Mouse (Mus musculus) midbrain, embryonic 15.5 days (tissue): ENCODE results near the gene Wfdc9. TPM values are rescaled to one million over a fixed set of nuclear protein-coding genes. Genes with fewer than 3 reads are reported as not detected.

ENCODE experiments used
- ATAC-seq: fragments of 200-750 bp; cut with Nextera tagmentation; replicated peaks from 2 replicates; pipeline ENCODE4 v1.8.0; 2017; ENCODE audit warnings: moderate TSS enrichment
- H3K27ac ChIP-seq: fragments of 300-500 bp; sonication (generic); 2 replicates; pipeline ENCODE4 v1.5.1; 2015; ENCODE audit warnings: mild to moderate bottlenecking, inconsistent platforms
- H3K27me3 ChIP-seq: fragments of 300-500 bp; sonication (generic); replicated peaks from 2 replicates; pipeline ENCODE4 v1.6.1; 2015; ENCODE audit warnings: inconsistent platforms
- H3K36me3 ChIP-seq: fragments of 300-500 bp; sonication (generic); replicated peaks from 2 replicates; pipeline ENCODE4 v1.6.1; 2015; ENCODE audit warnings: inconsistent platforms
- H3K4me1 ChIP-seq: fragments of 300-500 bp; sonication (generic); 2 replicates; pipeline ENCODE4 v1.6.1; 2015; ENCODE audit warnings: inconsistent platforms
- H3K4me2 ChIP-seq: fragments of 300-500 bp; sonication (generic); 2 replicates; pipeline ENCODE4 v1.6.1; 2015; ENCODE audit warnings: inconsistent platforms, mild to moderate bottlenecking, moderate library complexity
- H3K4me3 ChIP-seq: fragments of 300-500 bp; sonication (generic); 2 replicates; pipeline ENCODE4 v1.5.1; 2015; ENCODE audit warnings: mild to moderate bottlenecking, inconsistent platforms
- H3K9ac ChIP-seq: fragments of 300-500 bp; sonication (generic); 2 replicates; pipeline ENCODE4 v1.6.1; 2015; ENCODE audit warnings: mild to moderate bottlenecking, inconsistent platforms
- H3K9me3 ChIP-seq: fragments of 300-500 bp; sonication (generic); 2 replicates; pipeline ENCODE4 v1.6.1; 2016; ENCODE audit warnings: inconsistent platforms
- WGBS: fragments of 180-500 bp; shearing (Covaris S2); methylation state at CpG from one replicate; pipeline ENCODE4 v1.1.7; 2015; ENCODE audit warnings: mixed read lengths; 5-methylcytosine and 5-hydroxymethylcytosine counted together
- polyA plus RNA-seq: library from polyadenylated mRNA; unstranded; fragments of >200 nt; fragmentation: Nextera tagmentation; extraction: Ambion mirVana; gene quantifications from 2 replicates; pipeline ENCODE4 v1.2.1, GENCODE M21; 2015

Wfdc9 gene
- polyA plus RNA-seq, 1 experiment from 2014 or later: not detected

- H3K36me3 ChIP-seq: no peaks in the 10 kb centered on the region
- H3K4me1 ChIP-seq: no peaks in the 10 kb centered on the region
- WGBS: 82% methylated on average over 6 of the region's 6 CpGs
- H3K4me2 ChIP-seq: no peak overlapping the region
- no peak for ATAC-seq
- no peak overlapping the region for H3K9ac ChIP-seq
- H3K9me3 ChIP-seq: no peaks in the 10 kb centered on the region
- no peak overlapping the region for H3K27ac ChIP-seq
- no peak overlapping the region for H3K4me3 ChIP-seq
- H3K27me3 ChIP-seq: no peaks in the 10 kb centered on the region
These were observed 47.6 kb downstream of the Wfdc9 start for GRCm38 (mm10) chr2:164608781-164609180.

GRCm38 (mm10) chr2:164604411-164604810, 52.0 kb downstream of the Wfdc9 start:
- H3K4me3 ChIP-seq: no peak overlapping the region
- WGBS: 90% methylated on average over 8 of the region's 8 CpGs
- H3K27ac ChIP-seq: no peak overlapping the region
- no peaks in the 10 kb centered on the region for H3K9me3 ChIP-seq
- no peak for ATAC-seq
- no peak overlapping the region for H3K9ac ChIP-seq
- no peak overlapping the region for H3K4me2 ChIP-seq
- H3K36me3 ChIP-seq: no peaks in the 10 kb centered on the region
- no peaks in the 10 kb centered on the region for H3K27me3 ChIP-seq
- no peaks in the 10 kb centered on the region for H3K4me1 ChIP-seq

DNA sequence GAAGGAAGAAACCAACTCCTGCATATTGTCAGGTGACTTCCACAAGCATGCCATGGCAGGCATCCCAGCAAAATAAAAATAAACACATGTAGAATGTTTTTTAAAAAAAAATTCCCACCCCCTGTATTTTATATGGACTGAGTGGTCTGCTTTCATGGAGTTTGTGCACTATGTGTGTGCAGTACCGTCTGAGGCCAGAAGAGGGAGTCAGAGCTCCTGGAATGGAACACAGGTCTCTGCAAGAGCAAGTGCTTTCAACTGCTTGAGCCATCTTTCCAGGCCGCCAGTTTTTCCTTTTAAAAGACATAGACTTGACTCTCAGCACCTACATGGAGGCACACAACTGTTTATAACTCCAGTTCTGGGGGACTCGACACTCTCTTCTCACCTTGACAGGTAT, 52.9 kb downstream of the Wfdc9 start:
- 94% methylated on average over 3 of the region's 3 CpGs for WGBS
- Histone ChIP-seq H3K4me1 (no peaks in the 10 kb centered on the region), H3K9ac (no peak overlapping the region), H3K4me3 (no peak overlapping the region), H3K27me3 (no peaks in the 10 kb centered on the region), H3K36me3 (no peaks in the 10 kb centered on the region), H3K9me3 (no peaks in the 10 kb centered on the region), H3K4me2 (no peak overlapping the region), H3K27ac (no peak overlapping the region)
- no peak for ATAC-seq

GRCm38 (mm10) chr2:164600179-164600578, 56.2 kb downstream of the Wfdc9 start:
- WGBS: 63% methylated on average over 3 of the region's 3 CpGs
- no peak overlapping the region for H3K4me2 ChIP-seq
- no peaks in the 10 kb centered on the region for H3K36me3 ChIP-seq
- H3K4me3 ChIP-seq: no peak overlapping the region
- H3K9ac ChIP-seq: no peak overlapping the region
- no peak for ATAC-seq
- H3K27me3 ChIP-seq: no peaks in the 10 kb centered on the region
- no peaks in the 10 kb centered on the region for H3K4me1 ChIP-seq
- H3K9me3 ChIP-seq: no peaks in the 10 kb centered on the region
- no peak overlapping the region for H3K27ac ChIP-seq

Other genes starting within 250 kb of the Wfdc9 start
- 6.7 and 7.1 TPM in 2 replicates for gene Sdc4, start 212.7 kb downstream of the Wfdc9 start, polyA plus RNA-seq
- gene Sys1, start 199.6 kb downstream of the Wfdc9 start, polyA plus RNA-seq: 87.9 and 90.5 TPM in 2 replicates
- gene Gm20458, start 195.6 kb downstream of the Wfdc9 start, polyA plus RNA-seq: 2.4 and 3.5 TPM in 2 replicates
- gene Trp53tg5, start 182.9 kb downstream of the Wfdc9 start, polyA plus RNA-seq: not detected in 2 replicates
- 19.2 and 19.5 TPM in 2 replicates for gene Dbndd2, start 170.5 kb downstream of the Wfdc9 start, polyA plus RNA-seq
- 97.7 and 101 TPM in 2 replicates for gene Pigt, start 159.1 kb downstream of the Wfdc9 start, polyA plus RNA-seq
- gene Wfdc2, start 94.2 kb downstream of the Wfdc9 start, polyA plus RNA-seq: 2.6 and 3.2 TPM in 2 replicates
- gene Spint3, start 83.1 kb downstream of the Wfdc9 start, polyA plus RNA-seq: not detected in 2 replicates
- gene Wfdc6a, start 71.1 kb downstream of the Wfdc9 start, polyA plus RNA-seq: not detected in 2 replicates
- gene Eppin, start 63.0 kb downstream of the Wfdc9 start, polyA plus RNA-seq: not detected in 2 replicates
- gene Wfdc6b, start 43.1 kb downstream of the Wfdc9 start, polyA plus RNA-seq: not detected in 2 replicates
- gene Wfdc8, start 43.0 kb downstream of the Wfdc9 start, polyA plus RNA-seq: not detected in 2 replicates
- not detected in 2 replicates for gene Wfdc16, start 17.8 kb downstream of the Wfdc9 start, polyA plus RNA-seq
- not detected in 2 replicates for gene Wfdc10, start 537 bp downstream of the Wfdc9 start, polyA plus RNA-seq
- gene Wfdc11, start 17.5 kb upstream of the Wfdc9 start, polyA plus RNA-seq: not detected in 2 replicates
- not detected in 2 replicates for gene Wfdc13, start 28.5 kb upstream of the Wfdc9 start, polyA plus RNA-seq
- gene Spint4, start 41.9 kb upstream of the Wfdc9 start, polyA plus RNA-seq: not detected in 2 replicates
- not detected in 2 replicates for gene Spint5, start 58.7 kb upstream of the Wfdc9 start, polyA plus RNA-seq
- gene Wfdc3, start 89.3 kb upstream of the Wfdc9 start, polyA plus RNA-seq: 1.3 and 1.9 TPM in 2 replicates
- 52.7 and 55.4 TPM in 2 replicates for gene Dnttip1, start 89.4 kb upstream of the Wfdc9 start, polyA plus RNA-seq
- gene Ube2c, start 113.3 kb upstream of the Wfdc9 start, polyA plus RNA-seq: 56.6 and 64.4 TPM in 2 replicates
- not detected in 2 replicates for gene Tnnc2, start 123.4 kb upstream of the Wfdc9 start, polyA plus RNA-seq
- gene Snx21, start 129.2 kb upstream of the Wfdc9 start, polyA plus RNA-seq: 34.8 and 40.6 TPM in 2 replicates
- 20.0 and 20.2 TPM in 2 replicates for gene Acot8, start 148.3 kb upstream of the Wfdc9 start, polyA plus RNA-seq
- gene Zswim3, start 148.5 kb upstream of the Wfdc9 start, polyA plus RNA-seq: 17.8 and 18.4 TPM in 2 replicates
- 28.3 and 31.3 TPM in 2 replicates for gene Zswim1, start 166.1 kb upstream of the Wfdc9 start, polyA plus RNA-seq
- not detected in 2 replicates for gene Spata25, start 172.0 kb upstream of the Wfdc9 start, polyA plus RNA-seq
- gene Ctsa, start 176.3 kb upstream of the Wfdc9 start, polyA plus RNA-seq: 101 and 109 TPM in 2 replicates
- gene Neurl2, start 176.9 kb upstream of the Wfdc9 start, polyA plus RNA-seq: 6.4 and 6.6 TPM in 2 replicates
- gene Pltp, start 201.1 kb upstream of the Wfdc9 start, polyA plus RNA-seq: 105 and 121 TPM in 2 replicates
- 85.3 and 93.1 TPM in 2 replicates for gene Pcif1, start 222.7 kb upstream of the Wfdc9 start, polyA plus RNA-seq